Mouse (Mus musculus) ES-Bruce4 (cell line): ENCODE data around the gene Arhgef12. TPM values are rescaled to one million over a fixed set of nuclear protein-coding genes. Genes with fewer than 3 reads are reported as not detected.

ENCODE experiments used
- H3K27ac ChIP-seq: 2 replicates; pipeline ENCODE4 v1.5.1; 2012; ENCODE audit warnings: low read length, inconsistent platforms; ENCODE audit not compliant: insufficient read depth
- H3K27me3 ChIP-seq: 2 replicates; pipeline ENCODE4 v1.6.1; 2012; ENCODE audit warnings: mild to moderate bottlenecking, low read length, inconsistent platforms; ENCODE audit not compliant: control insufficient read depth, poor library complexity, insufficient read depth, severe bottlenecking
- H3K36me3 ChIP-seq: 2 replicates; pipeline ENCODE4 v1.6.1; 2012; ENCODE audit warnings: inconsistent platforms, mild to moderate bottlenecking, low read length, moderate library complexity; ENCODE audit not compliant: control insufficient read depth, poor library complexity, insufficient read depth, severe bottlenecking
- H3K4me1 ChIP-seq: one replicate; pipeline ENCODE4 v1.8.1; 2011; ENCODE audit warnings: low read length; ENCODE audit not compliant: control insufficient read depth, insufficient read depth
- H3K4me3 ChIP-seq: 2 replicates; pipeline ENCODE4 v1.5.1; 2011; ENCODE audit warnings: low read depth, mild to moderate bottlenecking, low read length
- H3K9ac ChIP-seq: 2 replicates; pipeline ENCODE4 v1.6.1; 2012; ENCODE audit warnings: low read depth, mild to moderate bottlenecking, inconsistent platforms; ENCODE audit not compliant: poor library complexity, severe bottlenecking
- H3K9me3 ChIP-seq: replicated peaks from 2 replicates; pipeline ENCODE4 v1.6.1; 2012; ENCODE audit warnings: mild to moderate bottlenecking, low read length, inconsistent platforms; ENCODE audit not compliant: control insufficient read depth, poor library complexity, insufficient read depth, severe bottlenecking
- CTCF ChIP-seq: IDR thresholded peaks from one replicate; pipeline ENCODE4 v1.8.1; 2011; ENCODE audit warnings: low read depth, low read length
- EP300 ChIP-seq: IDR thresholded peaks from 2 replicates; pipeline ENCODE4 v1.6.1; 2011; ENCODE audit warnings: low read depth, low read length; ENCODE audit not compliant: insufficient read depth
- POLR2A ChIP-seq: IDR thresholded peaks from one replicate; pipeline ENCODE4 v1.8.1; 2011; ENCODE audit warnings: low read length; ENCODE audit not compliant: insufficient read depth
- polyA plus RNA-seq: library from polyadenylated mRNA; stranded (reverse); fragments of >200 nt; gene quantifications from 2 replicates; pipeline ENCODE4 v1.2.4, GENCODE M21; 2011; ENCODE audit warnings: low read depth; ENCODE audit not compliant: missing spikeins, insufficient read depth, insufficient read length

The Arhgef12 gene
- polyA plus RNA-seq, 1 experiment: 45.6 TPM

- no peak overlapping the region for H3K27ac ChIP-seq
- H3K4me1 ChIP-seq: no peaks in the 10 kb centered on the region
- no peaks in the 10 kb centered on the region for H3K27me3 ChIP-seq
- H3K4me3 ChIP-seq: no peak overlapping the region
- no peaks in the 10 kb centered on the region for H3K36me3 ChIP-seq
- H3K9ac ChIP-seq: no peak overlapping the region
- TF ChIP-seq POLR2A (no peak), CTCF (no peak), EP300 (no peak)
- no peaks in the 10 kb centered on the region for H3K9me3 ChIP-seq
These were observed 71.8 kb downstream of the Arhgef12 start for GRCm38 (mm10) chr9:43035208-43035607.

DNA sequence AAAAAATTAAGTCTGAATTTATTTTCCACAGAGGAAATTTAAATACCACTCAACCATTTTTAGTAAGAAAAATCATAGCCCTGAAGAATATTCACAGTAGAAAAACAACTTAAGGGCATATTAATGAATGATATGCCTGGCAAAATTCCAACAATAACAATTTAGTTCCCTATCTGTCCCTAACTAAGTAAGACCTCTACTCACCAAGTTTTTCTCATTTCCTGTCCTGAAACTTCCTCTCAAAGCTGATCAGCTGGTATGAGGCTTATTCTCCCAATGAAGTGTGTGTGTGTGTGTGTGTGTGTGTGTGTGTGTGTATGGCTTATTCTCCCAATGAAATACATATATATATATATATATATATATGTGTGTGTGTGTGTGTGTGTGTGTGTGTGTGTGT lies 72.8 kb downstream of the Arhgef12 start:
- H3K4me3 ChIP-seq: no peak overlapping the region
- no peaks in the 10 kb centered on the region for H3K4me1 ChIP-seq
- no peak for TF ChIP-seq CTCF
- no peak for TF ChIP-seq POLR2A
- TF ChIP-seq EP300: no peak
- no peaks in the 10 kb centered on the region for H3K27me3 ChIP-seq
- no peaks in the 10 kb centered on the region for H3K9me3 ChIP-seq
- no peak overlapping the region for H3K27ac ChIP-seq
- no peaks in the 10 kb centered on the region for H3K36me3 ChIP-seq
- no peak overlapping the region for H3K9ac ChIP-seq

GRCm38 (mm10) chr9:43027757-43028156 lies 79.3 kb downstream of the Arhgef12 start:
- no peaks in the 10 kb centered on the region for H3K27me3 ChIP-seq
- H3K9me3 ChIP-seq: no peaks in the 10 kb centered on the region
- peaks cover 3% of the 10 kb centered on the region for H3K4me1 ChIP-seq
- no peak overlapping the region for H3K9ac ChIP-seq
- no peak overlapping the region for H3K4me3 ChIP-seq
- H3K36me3 ChIP-seq: no peaks in the 10 kb centered on the region
- H3K27ac ChIP-seq: no peak overlapping the region
- no peak for TF ChIP-seq POLR2A
- TF ChIP-seq CTCF: no peak
- no peak for TF ChIP-seq EP300

DNA sequence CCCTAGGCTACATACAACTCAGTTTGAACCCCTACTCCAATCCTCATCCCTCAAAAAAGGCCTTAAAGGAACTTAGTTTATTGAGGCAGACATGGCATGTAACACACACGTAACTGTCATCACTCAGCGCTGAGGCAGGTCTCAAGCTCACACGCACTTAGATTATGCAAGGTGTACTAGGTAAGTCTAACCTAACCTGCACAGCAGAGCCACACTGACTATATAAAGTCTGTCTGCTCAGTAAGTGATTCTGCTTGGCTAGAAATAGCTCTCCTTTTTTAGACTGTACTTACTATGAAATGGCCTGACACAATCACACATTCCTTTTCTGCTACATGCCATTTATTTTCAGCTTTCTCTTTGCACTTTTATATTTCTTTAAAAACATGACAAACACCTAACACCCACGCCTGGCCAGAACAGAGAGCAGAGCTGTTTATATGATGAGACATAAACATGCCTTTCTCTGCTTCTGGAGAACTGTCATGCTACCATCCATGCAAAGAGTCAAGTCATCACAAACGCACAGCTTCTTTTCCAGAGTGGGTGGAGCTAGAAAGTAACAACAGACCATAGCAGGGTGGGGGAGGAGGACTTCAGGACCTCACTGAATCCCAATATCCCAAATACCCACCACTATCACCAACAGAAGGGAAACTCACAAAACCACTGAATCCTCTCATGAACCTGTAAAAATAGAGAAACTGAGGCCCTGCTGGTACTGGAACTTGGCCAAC lies 85.4 kb downstream of the Arhgef12 start:
- Histone ChIP-seq H3K36me3 (0 out of 2 replicates have a peak, but pooled peaks cover 2% of the 10 kb centered on the region), H3K27me3 (no peaks in the 10 kb centered on the region), H3K4me3 (no peak overlapping the region), H3K9me3 (no peaks in the 10 kb centered on the region), H3K9ac (no peak overlapping the region), H3K4me1 (peaks cover 2% of the 10 kb centered on the region), H3K27ac (no peak overlapping the region)
- TF ChIP-seq EP300: no peak
- no peak for TF ChIP-seq CTCF
- no peak for TF ChIP-seq POLR2A

GRCm38 (mm10) chr9:43019656-43020055 lies 87.4 kb downstream of the Arhgef12 start:
- no peaks in the 10 kb centered on the region for H3K9me3 ChIP-seq
- no peak overlapping the region for H3K4me3 ChIP-seq
- H3K27me3 ChIP-seq: no peaks in the 10 kb centered on the region
- H3K27ac ChIP-seq: no peak overlapping the region
- no peak for TF ChIP-seq EP300
- TF ChIP-seq CTCF: no peak
- no peak for TF ChIP-seq POLR2A
- no peak overlapping the region for H3K9ac ChIP-seq
- H3K4me1 ChIP-seq: peaks cover 2% of the 10 kb centered on the region
- 0 out of 2 replicates have a peak, but pooled peaks cover 2% of the 10 kb centered on the region for H3K36me3 ChIP-seq

- Histone ChIP-seq H3K9ac (no peak overlapping the region), H3K27me3 (no peaks in the 10 kb centered on the region), H3K27ac (no peak overlapping the region), H3K4me3 (no peak overlapping the region), H3K36me3 (peaks cover 2% of the 10 kb centered on the region; the same call in 1 of the 2 replicates), H3K4me1 (no peaks in the 10 kb centered on the region), H3K9me3 (no peaks in the 10 kb centered on the region)
- TF ChIP-seq EP300 (no peak), POLR2A (no peak), CTCF (peak; percentile 54)
These were observed 91.3 kb downstream of the Arhgef12 start for GRCm38 (mm10) chr9:43015786-43016185.
